Mouse (Mus musculus): ENCODE measurements at regions not wholly inside any gene's neighbourhood (a gene's known extent, or its start where the extent isn't known, plus 50 kb on each side); places are given as distances from the start of the nearest gene placed in this dataset.
A peak's percentile ranks its signal among the peaks of the same experiment; 100 is the strongest.
"Not testable (repeated sequence)": the region's sequence is repeated elsewhere in the genome, so short reads cannot be mapped to it uniquely, and the experiment has no call there.

DNA sequence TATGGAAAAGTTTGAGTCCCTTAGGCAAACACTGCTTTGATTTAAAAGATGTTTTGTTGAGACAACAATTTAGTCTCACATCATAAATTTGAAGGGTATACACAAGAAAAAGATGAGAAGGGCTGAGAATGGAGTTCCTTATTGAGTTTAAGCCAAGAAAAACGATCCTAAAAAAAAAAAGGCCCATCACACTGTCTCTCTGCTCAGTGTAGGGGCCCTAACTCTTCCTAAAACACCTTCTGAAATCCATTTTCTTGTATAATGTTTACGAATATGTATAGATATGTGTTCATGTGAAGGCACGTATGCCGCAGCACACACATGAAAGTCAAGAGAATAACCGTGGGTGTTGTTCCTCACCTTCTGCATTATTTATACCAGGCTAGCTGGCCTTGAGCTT is 54.5 kb upstream of the Dynlt1a start:
- not testable (repeated sequence) for DNase-seq

DNA sequence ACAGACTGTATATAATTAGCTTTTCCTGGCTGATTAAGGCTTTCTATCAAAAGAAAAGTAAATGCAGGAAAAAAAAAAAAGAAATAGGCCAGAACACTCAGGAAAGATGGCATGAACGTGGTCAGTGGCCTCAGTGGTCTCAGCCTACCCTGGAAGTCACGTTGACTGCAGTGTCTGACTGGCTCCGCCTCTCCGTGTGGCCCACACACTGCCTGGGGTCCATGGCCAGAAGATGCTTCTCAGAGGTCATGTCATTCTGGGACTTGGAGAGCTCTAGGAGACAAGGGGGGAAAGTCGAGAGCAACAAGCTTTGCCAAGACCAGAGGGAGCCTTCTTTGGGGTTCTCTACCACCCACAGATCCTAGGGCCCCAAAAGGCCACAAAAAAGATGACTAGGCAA is 51.5 kb upstream of the Dynlt1b start:
- DNase-seq = peak; percentile 1

Measured in adrenal gland, postnatal 25 days (tissue).